Mouse (Mus musculus) urinary bladder, postnatal 10 days (tissue): Measurements from ENCODE around the gene Gm13889.

Experiments used
- DNase-seq: peaks from one replicate; pipeline ENCODE4 v3.0.0; 2022; ENCODE audit warnings: low spot score

Gm13889 gene

GRCm38 (mm10) chr2:93956908-93957784 is at the start of gene Gm13889:
Gene Gm13889 (minus strand): TSS chr2:93957201.
- no peak for DNase-seq

DNA sequence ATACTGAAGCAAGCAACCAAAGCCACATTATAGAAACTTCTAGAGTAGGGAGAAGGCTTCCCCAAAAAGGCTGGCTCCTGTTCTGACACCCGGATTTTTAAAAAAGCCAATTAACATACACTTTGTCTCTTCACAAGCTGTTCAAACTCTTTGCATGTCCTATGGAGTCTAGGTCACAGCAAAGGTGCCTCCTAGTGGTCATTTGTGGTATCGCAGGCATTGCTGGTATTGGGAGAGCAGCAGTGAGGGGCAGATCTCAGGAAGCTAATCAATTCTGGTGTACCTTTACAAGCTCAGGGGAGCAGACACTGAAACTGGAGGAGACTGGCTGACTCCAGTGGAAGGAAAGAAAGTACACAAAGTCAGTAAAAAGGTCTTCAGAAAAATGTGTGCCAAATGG is 45.3 kb upstream of the Gm13889 start:
- DNase-seq: peak; percentile 61

GRCm38 (mm10) chr2:94001918-94002317 is 44.9 kb upstream of the Gm13889 start:
- DNase-seq: no peak

- no peak for DNase-seq
Measured at GRCm38 (mm10) chr2:94001411-94001810, 44.4 kb upstream of the Gm13889 start.

GRCm38 (mm10) chr2:93996254-93996653 is 39.3 kb upstream of the Gm13889 start, which contains the start of gene Gm27027:
Gene Gm27027 (minus strand): TSS chr2:93996354.
- no peak for DNase-seq

DNA sequence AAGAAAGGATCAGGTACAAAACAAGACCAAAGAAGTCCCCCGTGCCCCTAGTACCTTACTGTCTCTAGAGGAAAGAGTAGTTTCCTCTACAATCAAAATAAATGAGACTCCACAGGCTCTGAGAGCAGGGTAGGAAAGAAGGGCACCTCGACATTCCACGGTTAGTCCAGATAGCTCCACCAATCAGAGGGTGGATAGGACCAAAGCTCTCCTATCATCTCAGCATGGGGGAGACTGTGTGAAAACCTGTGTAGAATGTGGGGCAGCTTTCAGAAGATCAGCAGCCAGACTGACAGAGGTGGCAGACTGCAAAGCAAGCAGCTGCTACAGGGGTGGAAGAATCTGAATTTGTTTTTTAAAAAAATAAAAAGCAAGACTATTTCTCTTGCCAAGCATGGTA is 35.8 kb upstream of the Gm13889 start:
- DNase-seq: no peak

GRCm38 (mm10) chr2:93992259-93992658 is 35.3 kb upstream of the Gm13889 start:
- no peak for DNase-seq

DNA sequence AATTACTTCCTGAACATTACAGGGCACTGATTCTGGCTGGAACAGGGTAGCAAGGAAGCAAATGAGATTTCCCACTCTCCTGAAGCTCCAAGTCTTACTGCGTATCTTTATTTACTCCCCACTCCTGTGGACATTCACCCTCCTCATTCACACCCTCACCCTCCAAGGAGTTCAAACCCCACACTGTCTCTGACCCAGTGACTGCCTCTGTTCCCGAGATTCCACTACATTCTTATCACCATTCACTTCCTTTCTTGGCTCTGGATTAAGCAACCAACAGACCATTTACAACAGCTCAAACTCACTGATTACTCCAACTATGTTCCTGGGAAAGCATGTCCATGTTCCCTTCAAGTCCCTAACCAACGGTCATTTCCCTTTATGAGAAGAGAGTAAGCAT is 34.3 kb upstream of the Gm13889 start:
- no peak for DNase-seq

GRCm38 (mm10) chr2:93988440-93988839 is 31.4 kb upstream of the Gm13889 start:
- no peak for DNase-seq

- DNase-seq: no peak
Measured at GRCm38 (mm10) chr2:93982457-93983235, 25.6 kb upstream of the Gm13889 start.

- DNase-seq: no peak
Measured at GRCm38 (mm10) chr2:93979249-93980120, 22.5 kb upstream of the Gm13889 start.

GRCm38 (mm10) chr2:93976436-93977252 is 19.6 kb upstream of the Gm13889 start:
- DNase-seq: no peak

DNA sequence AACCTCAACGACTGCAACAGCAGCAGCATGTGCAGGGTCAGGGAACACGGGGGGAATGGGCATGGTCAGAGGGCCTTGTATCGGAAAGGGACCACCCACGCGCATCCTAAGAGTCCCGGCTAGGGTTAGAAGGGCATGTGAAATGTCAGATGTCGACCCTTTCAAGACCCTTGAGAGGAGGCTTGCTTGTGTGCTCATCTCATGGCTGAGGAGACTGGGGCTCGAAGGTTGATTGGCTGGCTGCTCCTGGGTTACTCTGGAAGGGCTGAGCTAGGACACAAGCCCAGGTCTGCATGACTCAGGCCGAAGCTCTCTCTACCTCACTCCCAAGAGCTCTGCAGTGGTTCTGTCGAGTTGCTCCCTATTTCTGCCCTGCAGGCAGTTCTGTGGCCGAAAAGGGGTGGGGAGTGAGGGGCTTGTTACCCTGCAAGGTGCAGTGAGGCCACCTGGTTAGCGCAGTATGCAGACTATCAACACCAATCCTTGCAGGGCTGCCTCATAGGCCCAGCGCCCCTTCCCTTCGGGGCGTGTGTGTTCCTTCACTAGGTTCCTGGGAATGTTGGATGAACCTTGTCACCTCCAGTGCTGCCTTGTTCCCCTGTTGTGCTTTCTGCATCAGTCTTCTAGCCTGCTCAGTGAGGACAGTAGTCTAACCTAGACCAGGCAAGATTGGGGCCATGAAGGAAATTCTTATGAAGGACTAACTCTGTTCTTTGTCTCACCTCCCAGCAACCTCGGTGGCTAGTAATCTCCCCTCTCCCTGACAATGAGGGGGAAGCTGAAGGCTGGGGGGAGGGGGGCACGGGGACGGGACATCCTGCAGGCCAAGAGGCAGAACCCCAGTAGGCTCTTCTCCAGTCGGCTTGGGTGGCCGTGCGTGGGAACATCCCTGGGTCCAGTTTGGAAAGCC is 18.8 kb upstream of the Gm13889 start:
- DNase-seq: no peak

GRCm38 (mm10) chr2:93975041-93975440 is 18.0 kb upstream of the Gm13889 start:
- no peak for DNase-seq

DNA sequence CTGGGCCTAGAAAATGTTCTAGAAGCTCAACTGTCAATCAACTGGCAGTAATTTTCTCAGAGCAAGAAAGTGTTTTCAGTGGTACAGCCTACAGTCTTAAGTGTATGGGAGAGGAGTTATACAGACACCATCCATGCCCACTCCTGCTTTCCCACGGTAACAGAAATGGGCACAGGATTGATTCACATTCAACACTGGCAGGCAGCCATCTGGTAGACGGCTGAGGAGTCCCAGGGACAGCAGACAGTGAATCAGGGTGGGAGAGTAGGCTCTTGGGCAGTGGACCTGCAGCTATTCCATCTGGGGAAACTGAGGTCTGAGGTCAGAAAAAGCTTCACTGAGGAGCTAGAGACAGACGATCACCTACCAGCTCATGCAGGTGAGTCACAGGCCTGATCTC is 14.6 kb upstream of the Gm13889 start:
- DNase-seq: no peak

- no peak for DNase-seq
Measured at GRCm38 (mm10) chr2:93964494-93965160, 7.6 kb upstream of the Gm13889 start.

- DNase-seq: no peak
Measured at GRCm38 (mm10) chr2:93963802-93964201, 6.8 kb upstream of the Gm13889 start.

DNA sequence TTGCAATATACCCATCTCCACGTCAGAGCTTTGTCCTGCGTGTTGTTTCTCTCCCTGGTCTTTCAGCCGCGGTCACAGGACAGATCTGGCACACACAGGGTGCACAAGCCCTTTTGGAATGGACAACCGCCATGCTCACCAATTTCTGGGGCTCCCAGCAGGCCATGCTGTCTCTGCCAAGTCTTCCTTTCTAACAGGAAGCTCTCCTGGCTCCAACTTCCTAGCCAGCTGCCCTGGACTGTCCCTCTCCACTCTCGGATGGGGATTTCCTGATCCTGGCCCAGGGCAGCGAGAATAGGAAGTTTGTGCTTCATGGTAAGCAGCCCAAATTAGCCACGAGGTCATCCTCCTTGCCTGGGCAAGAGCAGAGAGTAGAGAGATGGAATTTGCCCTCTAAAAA is 4.7 kb upstream of the Gm13889 start:
- DNase-seq: no peak

DNA sequence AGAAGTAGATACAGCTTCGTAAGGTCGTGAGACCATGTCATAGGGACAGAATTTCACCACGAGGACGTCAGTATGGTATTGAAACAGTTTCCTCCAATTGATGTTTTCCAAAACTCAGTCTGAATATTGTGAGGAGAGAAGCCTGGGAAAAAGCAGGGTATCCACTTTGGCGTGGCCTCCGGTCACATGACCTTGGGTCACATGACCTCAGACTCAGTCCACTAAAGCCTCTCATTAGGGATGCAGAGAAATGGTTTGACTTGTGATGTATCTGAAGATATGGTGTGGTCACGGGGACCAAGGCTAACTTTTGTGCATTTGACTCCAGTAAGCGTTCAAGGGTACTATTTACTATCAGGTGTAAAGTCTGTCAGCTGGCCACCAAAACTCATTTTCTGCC is 2.3 kb upstream of the Gm13889 start:
- DNase-seq: no peak

DNA sequence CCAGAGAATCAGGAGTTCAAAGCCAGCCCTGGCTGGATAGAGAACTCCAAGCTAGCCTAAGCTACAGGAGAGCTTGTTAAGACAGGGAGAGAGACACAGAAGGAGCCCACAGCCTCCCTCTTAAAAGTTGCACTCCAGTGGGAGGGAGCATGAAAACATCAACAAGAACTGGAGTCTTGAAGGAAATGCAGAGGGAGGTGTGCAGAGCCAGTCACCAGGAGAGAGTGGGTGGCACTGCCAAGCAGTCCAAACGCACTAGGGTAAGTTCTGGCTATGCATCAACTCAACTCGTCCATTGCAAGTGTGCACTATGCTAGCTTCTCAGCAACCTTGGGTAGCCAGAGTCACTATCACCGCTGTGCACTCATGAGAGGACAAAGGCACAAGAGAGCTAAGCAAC is 1.2 kb upstream of the Gm13889 start:
- no peak for DNase-seq
